Mouse (Mus musculus): ENCODE data around the gene Rnf169. TPM values are rescaled to one million over a fixed set of nuclear protein-coding genes. Genes with fewer than 3 reads are reported as not detected.

Gene Rnf169
- 4.4 and 4.5 TPM in 2 replicates for polyA plus RNA-seq (2014; fragmentation: Nextera tagmentation; extraction: Ambion mirVana)

GRCm38 (mm10) chr7:99980132-99980591 is at the start of gene Rnf169:
Gene Rnf169 (minus strand): TSS chr7:99980448.
- no peaks in the 10 kb centered on the region for H3K36me3 ChIP-seq (ENCODE audit: control insufficient read depth, insufficient read depth, low read length)
- no peaks in the 10 kb centered on the region for H3K27me3 ChIP-seq (ENCODE audit: control insufficient read depth, insufficient read depth, low read length)
- H3K4me1 ChIP-seq (ENCODE audit: control insufficient read depth in 2 of 2, insufficient read depth in 2 of 2, low read length in 2 of 2), result peaks cover 0 to 11% of the 10 kb centered on the region in 2 experiments; a peak in 3 of 4 replicates
- peak; percentile 95 for ATAC-seq (ENCODE audit: insufficient number of reproducible peaks, insufficient read depth, low FRiP score, low read depth)
- peak within 1 kb of the TSS; percentile 97 to 98 for H3K4me3 ChIP-seq (ENCODE audit: control insufficient read depth in 1 of 2, insufficient read depth in 1 of 2, low read depth in 1 of 2, low read length in 2 of 2)
- peak within 1 kb of the TSS; percentile 92 to 96 for H3K27ac ChIP-seq (replicated peaks in 1 of 2; ENCODE audit: control insufficient read depth in 1 of 2, insufficient read depth in 1 of 2, low read depth in 2 of 2, low read length in 2 of 2)
- H3K9ac ChIP-seq (ENCODE audit: low read length), result peak within 1 kb of the TSS; percentile 99
- no peaks in the 10 kb centered on the region for H3K9me3 ChIP-seq (ENCODE audit: control insufficient read depth, low read length)
- peak within 1 kb of the TSS; percentile 74 for H3K4me2 ChIP-seq (ENCODE audit: low read length)
- WGBS, result under 1% methylated on average over 48 of the region's 55 CpGs

- ATAC-seq (ENCODE audit: insufficient number of reproducible peaks, insufficient read depth, low FRiP score, low read depth), result no peak
- Histone ChIP-seq H3K36me3 (ENCODE audit: control insufficient read depth, insufficient read depth, low read length) (no peaks in the 10 kb centered on the region), H3K27me3 (ENCODE audit: control insufficient read depth, insufficient read depth, low read length) (no peaks in the 10 kb centered on the region), H3K4me2 (ENCODE audit: low read length) (no peak overlapping the region), H3K27ac (replicated peaks in 1 of 2; ENCODE audit: control insufficient read depth in 1 of 2, insufficient read depth in 1 of 2, low read depth in 2 of 2, low read length in 2 of 2) (no peak overlapping the region), H3K4me1 (ENCODE audit: control insufficient read depth in 2 of 2, insufficient read depth in 2 of 2, low read length in 2 of 2) (no peaks in the 10 kb centered on the region), H3K9me3 (ENCODE audit: control insufficient read depth, low read length) (no peaks in the 10 kb centered on the region), H3K9ac (ENCODE audit: low read length) (no peak overlapping the region), H3K4me3 (ENCODE audit: control insufficient read depth in 1 of 2, insufficient read depth in 1 of 2, low read depth in 1 of 2, low read length in 2 of 2) (no peak overlapping the region)
- WGBS, result 40% methylated on average over 3 of the region's 3 CpGs
Observed at GRCm38 (mm10) chr7:100029307-100029706, 49.1 kb upstream of the Rnf169 start.

- no peaks in the 10 kb centered on the region for H3K27me3 ChIP-seq (ENCODE audit: control insufficient read depth, insufficient read depth, low read length)
- no peak overlapping the region for H3K9ac ChIP-seq (ENCODE audit: low read length)
- WGBS, result 42% methylated on average over 5 of the region's 5 CpGs
- H3K4me1 ChIP-seq (ENCODE audit: control insufficient read depth in 2 of 2, insufficient read depth in 2 of 2, low read length in 2 of 2), result no peaks in the 10 kb centered on the region
- H3K27ac ChIP-seq (replicated peaks in 1 of 2; ENCODE audit: control insufficient read depth in 1 of 2, insufficient read depth in 1 of 2, low read depth in 2 of 2, low read length in 2 of 2), result no peak overlapping the region
- no peak for ATAC-seq (ENCODE audit: insufficient number of reproducible peaks, insufficient read depth, low FRiP score, low read depth)
- H3K4me3 ChIP-seq (ENCODE audit: control insufficient read depth in 1 of 2, insufficient read depth in 1 of 2, low read depth in 1 of 2, low read length in 2 of 2), result no peak overlapping the region
- no peaks in the 10 kb centered on the region for H3K9me3 ChIP-seq (ENCODE audit: control insufficient read depth, low read length)
- H3K4me2 ChIP-seq (ENCODE audit: low read length), result no peak overlapping the region
- no peaks in the 10 kb centered on the region for H3K36me3 ChIP-seq (ENCODE audit: control insufficient read depth, insufficient read depth, low read length)
Observed at GRCm38 (mm10) chr7:100027353-100027752, 47.1 kb upstream of the Rnf169 start.

GRCm38 (mm10) chr7:100017056-100017455 is 36.8 kb upstream of the Rnf169 start:
- no peaks in the 10 kb centered on the region for H3K9me3 ChIP-seq (ENCODE audit: control insufficient read depth, low read length)
- 84% methylated on average over 8 of the region's 8 CpGs for WGBS

GRCm38 (mm10) chr7:100014123-100014600 is 33.9 kb upstream of the Rnf169 start:
- WGBS, result 62% methylated on average over 8 of the region's 8 CpGs
- no peak for ATAC-seq (ENCODE audit: insufficient number of reproducible peaks, insufficient read depth, low FRiP score, low read depth)

More at GRCm38 (mm10) chr7:100017056-100017455, 36.8 kb upstream of the Rnf169 start:
- H3K4me3 ChIP-seq (ENCODE audit: control insufficient read depth in 1 of 2, insufficient read depth in 1 of 2, low read depth in 1 of 2, low read length in 2 of 2), result no peak overlapping the region
- no peaks in the 10 kb centered on the region; a peak in 1 of 4 replicates for H3K4me1 ChIP-seq (ENCODE audit: control insufficient read depth in 2 of 2, insufficient read depth in 2 of 2, low read length in 2 of 2)
- H3K9ac ChIP-seq (ENCODE audit: low read length), result no peak overlapping the region
- H3K4me2 ChIP-seq (ENCODE audit: low read length), result no peak overlapping the region
- H3K36me3 ChIP-seq (ENCODE audit: control insufficient read depth, insufficient read depth, low read length), result no peaks in the 10 kb centered on the region
- no peak for ATAC-seq (ENCODE audit: insufficient number of reproducible peaks, insufficient read depth, low FRiP score, low read depth)
- no peaks in the 10 kb centered on the region for H3K27me3 ChIP-seq (ENCODE audit: control insufficient read depth, insufficient read depth, low read length)
- H3K27ac ChIP-seq (replicated peaks in 1 of 2; ENCODE audit: control insufficient read depth in 1 of 2, insufficient read depth in 1 of 2, low read depth in 2 of 2, low read length in 2 of 2), result no peak overlapping the region

GRCm38 (mm10) chr7:100012515-100012914 is 32.3 kb upstream of the Rnf169 start:
- no peak overlapping the region for H3K4me2 ChIP-seq (ENCODE audit: low read length)
- 54% methylated on average over 6 of the region's 6 CpGs for WGBS
- no peak overlapping the region for H3K9ac ChIP-seq (ENCODE audit: low read length)
- H3K4me1 ChIP-seq (ENCODE audit: control insufficient read depth in 2 of 2, insufficient read depth in 2 of 2, low read length in 2 of 2), result no peaks in the 10 kb centered on the region; a peak in 2 of 4 replicates
- ATAC-seq (ENCODE audit: insufficient number of reproducible peaks, insufficient read depth, low FRiP score, low read depth), result no peak
- H3K36me3 ChIP-seq (ENCODE audit: control insufficient read depth, insufficient read depth, low read length), result no peaks in the 10 kb centered on the region
- H3K4me3 ChIP-seq (ENCODE audit: control insufficient read depth in 1 of 2, insufficient read depth in 1 of 2, low read depth in 1 of 2, low read length in 2 of 2), result no peak overlapping the region
- H3K9me3 ChIP-seq (ENCODE audit: control insufficient read depth, low read length), result no peaks in the 10 kb centered on the region
- H3K27me3 ChIP-seq (ENCODE audit: control insufficient read depth, insufficient read depth, low read length), result peaks cover 26% of the 10 kb centered on the region
- H3K27ac ChIP-seq (replicated peaks in 1 of 2; ENCODE audit: control insufficient read depth in 1 of 2, insufficient read depth in 1 of 2, low read depth in 2 of 2, low read length in 2 of 2), result no peak overlapping the region

More at GRCm38 (mm10) chr7:100014123-100014600, 33.9 kb upstream of the Rnf169 start:
- Histone ChIP-seq H3K9ac (ENCODE audit: low read length) (no peak overlapping the region), H3K27ac (replicated peaks in 1 of 2; ENCODE audit: control insufficient read depth in 1 of 2, insufficient read depth in 1 of 2, low read depth in 2 of 2, low read length in 2 of 2) (no peak overlapping the region), H3K9me3 (ENCODE audit: control insufficient read depth, low read length) (no peaks in the 10 kb centered on the region), H3K36me3 (ENCODE audit: control insufficient read depth, insufficient read depth, low read length) (no peaks in the 10 kb centered on the region), H3K4me1 (ENCODE audit: control insufficient read depth in 2 of 2, insufficient read depth in 2 of 2, low read length in 2 of 2) (no peaks in the 10 kb centered on the region; a peak in 2 of 4 replicates), H3K27me3 (ENCODE audit: control insufficient read depth, insufficient read depth, low read length) (peaks cover 10% of the 10 kb centered on the region), H3K4me2 (ENCODE audit: low read length) (no peak overlapping the region), H3K4me3 (ENCODE audit: control insufficient read depth in 1 of 2, insufficient read depth in 1 of 2, low read depth in 1 of 2, low read length in 2 of 2) (no peak overlapping the region)

GRCm38 (mm10) chr7:100012085-100012484 is 31.8 kb upstream of the Rnf169 start:
- Histone ChIP-seq H3K36me3 (ENCODE audit: control insufficient read depth, insufficient read depth, low read length) (no peaks in the 10 kb centered on the region), H3K4me1 (ENCODE audit: control insufficient read depth in 2 of 2, insufficient read depth in 2 of 2, low read length in 2 of 2) (no peaks in the 10 kb centered on the region; a peak in 2 of 4 replicates), H3K9ac (ENCODE audit: low read length) (no peak overlapping the region), H3K9me3 (ENCODE audit: control insufficient read depth, low read length) (no peaks in the 10 kb centered on the region), H3K27me3 (ENCODE audit: control insufficient read depth, insufficient read depth, low read length) (peaks cover 30% of the 10 kb centered on the region), H3K27ac (replicated peaks in 1 of 2; ENCODE audit: control insufficient read depth in 1 of 2, insufficient read depth in 1 of 2, low read depth in 2 of 2, low read length in 2 of 2) (no peak overlapping the region), H3K4me2 (ENCODE audit: low read length) (no peak overlapping the region), H3K4me3 (ENCODE audit: control insufficient read depth in 1 of 2, insufficient read depth in 1 of 2, low read depth in 1 of 2, low read length in 2 of 2) (no peak overlapping the region)
- ATAC-seq (ENCODE audit: insufficient number of reproducible peaks, insufficient read depth, low FRiP score, low read depth), result no peak
- WGBS, result 53% methylated on average over 8 of the region's 8 CpGs

GRCm38 (mm10) chr7:100010711-100011110 is 30.5 kb upstream of the Rnf169 start:
- WGBS, result 60% methylated on average over 5 of the region's 5 CpGs
- Histone ChIP-seq H3K4me2 (ENCODE audit: low read length) (no peak overlapping the region), H3K4me3 (ENCODE audit: control insufficient read depth in 1 of 2, insufficient read depth in 1 of 2, low read depth in 1 of 2, low read length in 2 of 2) (no peak overlapping the region), H3K27ac (replicated peaks in 1 of 2; ENCODE audit: control insufficient read depth in 1 of 2, insufficient read depth in 1 of 2, low read depth in 2 of 2, low read length in 2 of 2) (no peak overlapping the region), H3K9me3 (ENCODE audit: control insufficient read depth, low read length) (no peaks in the 10 kb centered on the region), H3K36me3 (ENCODE audit: control insufficient read depth, insufficient read depth, low read length) (no peaks in the 10 kb centered on the region), H3K27me3 (ENCODE audit: control insufficient read depth, insufficient read depth, low read length) (peaks cover 40% of the 10 kb centered on the region), H3K9ac (ENCODE audit: low read length) (no peak overlapping the region), H3K4me1 (ENCODE audit: control insufficient read depth in 2 of 2, insufficient read depth in 2 of 2, low read length in 2 of 2) (peaks cover 0 to 7% of the 10 kb centered on the region in 2 experiments; a peak in 3 of 4 replicates)
- ATAC-seq (ENCODE audit: insufficient number of reproducible peaks, insufficient read depth, low FRiP score, low read depth), result no peak

All from heart, embryonic 14.5 days (tissue).